Mouse (Mus musculus) embryonic facial prominence, embryonic 14.5 days (tissue): ENCODE results near the gene Ppp1r36. TPM values are rescaled to one million over a fixed set of nuclear protein-coding genes. Genes with fewer than 3 reads are reported as not detected.

ENCODE experiments used
- ATAC-seq: fragments of 200-750 bp; cut with Nextera tagmentation; 2 replicates; pipeline ENCODE4 v1.8.0; 2017; ENCODE audit warnings: low read depth, moderate number of reproducible peaks, moderate TSS enrichment
- DNase-seq: peaks from one replicate; pipeline ENCODE4 v3.0.0-alpha.2; 2015; ENCODE audit warnings: low spot score
- H3K27ac ChIP-seq: fragments of 300-500 bp; sonication (generic); replicated peaks from 2 replicates; pipeline ENCODE4 v1.5.1; 2014; ENCODE audit warnings: low read depth, mild to moderate bottlenecking, low read length, moderate library complexity
- H3K27me3 ChIP-seq: fragments of 300-500 bp; sonication (generic); replicated peaks from 2 replicates; pipeline ENCODE4 v1.6.1; 2014; ENCODE audit warnings: low read length; ENCODE audit not compliant: control insufficient read depth, insufficient read depth
- H3K36me3 ChIP-seq: fragments of 300-500 bp; sonication (generic); 2 replicates; pipeline ENCODE4 v1.6.1; 2014; ENCODE audit warnings: low read length, mixed read lengths; ENCODE audit not compliant: control insufficient read depth, insufficient read depth
- H3K4me1 ChIP-seq: fragments of 300-500 bp; sonication (generic); 2 replicates; pipeline ENCODE4 v1.6.1; 2014; ENCODE audit warnings: antibody characterized with exemption, low read length; ENCODE audit not compliant: control insufficient read depth, insufficient read depth
- H3K4me2 ChIP-seq: fragments of 300-500 bp; sonication (generic); 2 replicates; pipeline ENCODE4 v1.6.1; 2014; ENCODE audit warnings: low read depth, mild to moderate bottlenecking, low read length, moderate library complexity, mixed read lengths
- H3K4me3 ChIP-seq: fragments of 300-500 bp; sonication (generic); 2 replicates; pipeline ENCODE4 v1.5.1; 2014; ENCODE audit warnings: low read depth, mild to moderate bottlenecking, low read length
- H3K9ac ChIP-seq: fragments of 300-500 bp; sonication (generic); 2 replicates; pipeline ENCODE4 v1.6.1; 2014; ENCODE audit warnings: low read depth, mild to moderate bottlenecking, low read length, moderate library complexity, mixed read lengths
- H3K9me3 ChIP-seq: fragments of 300-500 bp; sonication (generic); 2 replicates; pipeline ENCODE4 v1.6.1; 2016; ENCODE audit warnings: low read length; ENCODE audit not compliant: control insufficient read depth
- WGBS: fragments of 180-500 bp; shearing (Covaris S2); extraction: QIAGEN DNeasy Blood & Tissue Kit; methylation state at CpG from one replicate; pipeline ENCODE4 v1.1.7; 2014; 5-methylcytosine and 5-hydroxymethylcytosine counted together
- polyA plus RNA-seq: library from polyadenylated mRNA; unstranded; fragments of >200 nt; fragmentation: Nextera tagmentation; extraction: Ambion mirVana; gene quantifications from 2 replicates; pipeline ENCODE4 v1.2.1, GENCODE M21; 2014

Ppp1r36 gene
- polyA plus RNA-seq, 1 experiment from 2014 or later, result 6.2 TPM

DNA sequence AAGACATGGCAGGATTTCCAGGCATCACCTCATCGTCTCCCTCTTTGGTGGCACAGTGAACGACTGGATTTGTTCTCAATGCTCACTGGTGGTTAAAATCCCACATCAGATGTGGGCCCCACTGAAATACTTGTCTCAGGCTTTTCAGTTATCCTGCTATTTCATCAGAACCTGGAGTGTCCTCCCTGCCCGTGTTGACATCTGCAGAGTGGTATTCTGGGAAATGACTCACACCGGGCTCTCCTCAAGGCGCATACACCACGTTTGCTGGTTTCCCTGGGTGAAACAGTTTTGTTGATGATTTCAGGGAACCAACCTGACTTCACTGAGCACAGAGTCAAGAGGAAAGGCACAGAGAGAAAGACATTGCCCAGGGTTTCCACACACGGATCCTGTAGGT, 49.9 kb downstream of the Ppp1r36 start:
- Histone ChIP-seq H3K9ac (no peak overlapping the region), H3K4me1 (no peaks in the 10 kb centered on the region), H3K27me3 (no peaks in the 10 kb centered on the region), H3K36me3 (no peaks in the 10 kb centered on the region), H3K4me3 (no peak overlapping the region), H3K9me3 (no peaks in the 10 kb centered on the region), H3K4me2 (no peak overlapping the region), H3K27ac (no peak overlapping the region)
- no peak for DNase-seq
- WGBS, result 68% methylated on average over 7 of the region's 7 CpGs
- no peak for ATAC-seq

DNA sequence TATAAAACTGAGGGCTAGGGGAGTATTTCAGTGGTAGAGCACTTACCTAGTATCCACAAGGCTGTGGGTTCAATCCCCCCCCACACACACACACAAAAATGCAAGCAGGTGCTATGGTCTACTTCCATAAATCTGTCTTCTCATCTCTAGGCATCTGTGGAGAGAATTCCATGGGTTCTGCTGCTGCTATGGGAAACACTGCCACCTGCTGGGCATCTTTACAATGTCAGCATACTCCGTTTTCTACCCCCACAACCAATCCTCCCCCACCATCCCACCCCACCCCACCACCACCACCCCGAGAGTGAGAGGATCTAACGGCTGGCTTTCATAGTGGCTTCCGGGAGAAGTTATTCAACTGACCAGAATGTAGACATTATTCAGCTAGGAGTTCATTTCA, 54.7 kb downstream of the Ppp1r36 start:
- Histone ChIP-seq H3K4me2 (no peak overlapping the region), H3K36me3 (no peaks in the 10 kb centered on the region), H3K9me3 (no peaks in the 10 kb centered on the region), H3K27me3 (no peaks in the 10 kb centered on the region), H3K9ac (no peak overlapping the region), H3K27ac (no peak overlapping the region), H3K4me1 (no peaks in the 10 kb centered on the region), H3K4me3 (no peak overlapping the region)
- WGBS, result 10% methylated on average over 4 of the region's 4 CpGs
- DNase-seq (peak; percentile 74), ATAC-seq (peak; percentile 56)

DNA sequence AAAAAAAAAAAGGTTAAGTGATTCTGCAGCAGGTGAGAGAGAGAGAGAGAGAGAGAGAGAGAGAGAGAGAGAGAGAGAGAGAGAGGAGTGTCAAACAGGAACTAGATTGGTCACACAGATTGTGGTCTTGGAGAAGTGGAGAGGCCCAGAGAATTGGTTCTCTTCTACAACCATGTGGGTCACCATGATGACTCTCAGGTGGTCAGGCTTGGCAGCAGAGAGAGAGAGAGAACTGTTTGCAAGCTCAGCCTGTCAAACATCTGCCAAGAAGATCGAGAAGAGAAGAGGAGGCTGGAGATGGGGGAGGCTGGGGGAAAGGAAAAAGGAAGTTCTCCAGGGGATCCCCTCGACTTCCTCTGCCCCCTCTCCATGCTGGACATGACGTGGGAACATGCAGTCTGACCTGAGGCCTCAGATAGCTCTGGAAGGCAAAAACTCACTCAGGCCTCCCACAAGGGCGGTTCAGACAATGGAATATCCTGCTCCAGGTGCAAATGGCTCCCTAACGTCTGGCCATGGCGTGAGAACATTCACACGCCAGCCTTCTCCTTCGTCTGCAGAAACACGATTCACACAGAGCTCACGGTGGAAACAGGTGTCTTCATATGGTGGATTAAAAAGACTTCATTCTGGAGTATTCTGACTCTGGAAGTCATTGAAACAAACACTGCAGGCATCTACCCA, 56.4 kb downstream of the Ppp1r36 start:
- H3K9ac ChIP-seq, result no peak overlapping the region
- H3K4me1 ChIP-seq, result peaks cover 7% of the 10 kb centered on the region; the same call in 1 of the 2 replicates
- H3K4me3 ChIP-seq, result no peak overlapping the region
- no peaks in the 10 kb centered on the region for H3K27me3 ChIP-seq
- no peak for ATAC-seq
- DNase-seq, result no peak
- H3K27ac ChIP-seq, result no peak overlapping the region
- H3K36me3 ChIP-seq, result no peaks in the 10 kb centered on the region
- no peak overlapping the region for H3K4me2 ChIP-seq
- H3K9me3 ChIP-seq, result no peaks in the 10 kb centered on the region
- 55% methylated on average over 10 of the region's 10 CpGs for WGBS

DNA sequence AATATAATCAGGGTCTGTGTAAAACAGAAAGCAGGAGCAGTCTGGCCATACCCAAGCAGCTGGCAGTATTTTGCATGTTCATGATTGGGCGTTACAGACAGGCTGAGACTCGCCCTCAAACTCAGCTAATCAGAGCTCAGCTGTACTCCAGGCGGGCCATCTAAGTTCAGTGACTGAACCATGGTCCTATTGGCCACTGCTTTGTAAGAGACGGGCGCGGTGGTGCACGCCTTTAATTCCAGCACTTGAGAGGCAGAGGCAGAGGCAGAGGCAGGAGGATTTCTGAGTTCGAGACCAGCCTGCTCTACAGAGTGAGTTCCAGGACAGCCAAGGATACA, 56.9 kb downstream of the Ppp1r36 start:
- DNase-seq (peak; percentile 36), ATAC-seq (no peak)
- Histone ChIP-seq H3K9me3 (no peaks in the 10 kb centered on the region), H3K27ac (no peak overlapping the region), H3K9ac (no peak overlapping the region), H3K4me1 (peaks cover 12% of the 10 kb centered on the region; the same call in 1 of the 2 replicates), H3K4me2 (no peak overlapping the region), H3K36me3 (no peaks in the 10 kb centered on the region), H3K4me3 (no peak overlapping the region), H3K27me3 (no peaks in the 10 kb centered on the region)
- WGBS, result 74% methylated on average over 8 of the region's 8 CpGs

DNA sequence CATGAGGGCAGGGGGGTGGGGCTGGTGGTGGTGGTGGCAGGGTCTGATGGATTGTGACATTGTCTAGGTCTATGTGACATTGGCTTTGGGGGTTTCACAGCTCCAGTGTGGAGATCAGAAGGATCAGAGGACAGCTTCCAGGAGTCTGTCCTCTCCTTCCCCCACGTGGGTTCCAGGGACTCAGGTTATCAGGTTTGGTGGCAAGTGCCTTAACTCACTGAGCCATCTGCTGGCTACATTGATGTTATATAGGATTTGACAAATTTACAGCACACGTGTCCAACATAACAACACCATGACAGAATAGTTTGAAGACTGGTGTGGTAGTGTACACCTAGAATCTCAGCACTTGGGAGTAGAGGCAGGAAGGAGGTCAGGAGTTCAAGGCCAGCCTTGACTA, 57.5 kb downstream of the Ppp1r36 start:
- Histone ChIP-seq H3K27me3 (no peaks in the 10 kb centered on the region), H3K9me3 (no peaks in the 10 kb centered on the region), H3K27ac (no peak overlapping the region), H3K4me1 (peaks cover 14% of the 10 kb centered on the region; the same call in 1 of the 2 replicates), H3K9ac (no peak overlapping the region), H3K36me3 (no peaks in the 10 kb centered on the region), H3K4me2 (no peak overlapping the region), H3K4me3 (no peak overlapping the region)
- ATAC-seq (no peak), DNase-seq (no peak)
- WGBS, result 34% methylated on average over 2 of the region's 2 CpGs

DNA sequence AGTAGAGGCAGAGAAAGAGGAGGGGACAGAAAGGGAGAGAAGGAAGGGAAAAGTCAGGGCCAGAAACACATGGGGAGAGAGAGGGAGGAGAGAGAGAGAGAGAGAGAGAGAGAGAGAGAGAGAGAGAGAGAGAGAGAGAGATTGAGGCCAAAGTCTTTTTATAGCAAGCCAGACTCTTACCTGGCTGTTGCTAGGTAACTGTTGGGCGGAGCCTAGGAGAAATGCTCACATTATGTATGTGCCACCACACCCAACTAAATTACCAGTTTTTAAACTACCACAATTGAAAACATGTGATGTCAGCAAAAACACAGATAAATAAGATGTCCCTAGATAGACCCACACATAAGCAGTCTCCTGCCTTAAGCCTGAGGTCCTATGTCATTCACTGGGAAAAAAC, 58.8 kb downstream of the Ppp1r36 start:
- no peaks in the 10 kb centered on the region for H3K27me3 ChIP-seq
- ATAC-seq, result no peak
- H3K27ac ChIP-seq, result no peak overlapping the region
- H3K9me3 ChIP-seq, result no peaks in the 10 kb centered on the region
- no peak overlapping the region for H3K4me3 ChIP-seq
- WGBS, result 92% methylated on average over 1 of the region's 1 CpGs
- H3K4me1 ChIP-seq, result peaks cover 14% of the 10 kb centered on the region; the same call in 1 of the 2 replicates
- H3K4me2 ChIP-seq, result no peak overlapping the region
- H3K9ac ChIP-seq, result no peak overlapping the region
- no peaks in the 10 kb centered on the region for H3K36me3 ChIP-seq
- DNase-seq, result no peak

DNA sequence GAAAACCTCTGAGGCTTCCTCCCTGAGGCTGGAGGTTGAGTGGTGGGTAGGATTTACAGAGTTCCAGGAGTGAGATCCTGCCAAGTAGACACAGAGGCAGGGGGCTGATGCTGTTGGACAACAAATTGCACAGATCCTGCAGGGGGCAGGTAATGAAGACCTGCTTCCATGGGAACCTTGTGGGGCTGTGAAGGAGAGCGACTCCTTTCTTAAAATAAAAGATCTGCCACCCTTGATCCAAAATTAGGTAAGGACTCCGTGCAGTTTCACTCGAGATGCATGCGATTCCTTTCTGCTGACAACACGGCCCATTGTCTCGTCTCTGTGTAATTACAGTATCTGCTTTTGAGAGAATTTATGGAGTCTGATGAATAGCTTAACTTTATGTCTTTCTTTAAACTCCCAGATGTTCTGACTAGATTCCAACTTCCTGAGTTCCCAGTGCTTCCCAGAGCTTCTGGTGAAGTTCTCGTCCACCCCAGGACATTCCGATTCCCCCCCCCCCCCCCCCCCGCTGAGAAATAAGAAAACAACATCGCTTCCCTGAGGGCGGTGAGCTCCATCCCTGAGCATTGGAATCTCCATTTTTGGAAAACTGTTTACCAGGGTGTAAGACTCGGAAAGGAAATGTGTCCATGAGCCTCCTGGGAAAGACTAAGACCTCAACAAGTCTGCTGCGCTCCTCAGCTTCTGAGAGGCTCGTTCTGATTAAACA, 61.1 kb downstream of the Ppp1r36 start:
- Histone ChIP-seq H3K27ac (peak overlapping the region; percentile 39), H3K27me3 (no peaks in the 10 kb centered on the region), H3K36me3 (no peaks in the 10 kb centered on the region), H3K4me3 (no peak overlapping the region), H3K9me3 (no peaks in the 10 kb centered on the region), H3K9ac (0 out of 2 replicates have a peak overlapping the region, but pooled peaks have one; percentile 10), H3K4me2 (peak overlapping the region; percentile 41), H3K4me1 (peaks cover 14% of the 10 kb centered on the region; the same call in 1 of the 2 replicates)
- ATAC-seq (peak; percentile 26; the same call in 1 of the 2 replicates), DNase-seq (peak; percentile 48)
- 21% methylated on average over 13 of the region's 14 CpGs for WGBS

DNA sequence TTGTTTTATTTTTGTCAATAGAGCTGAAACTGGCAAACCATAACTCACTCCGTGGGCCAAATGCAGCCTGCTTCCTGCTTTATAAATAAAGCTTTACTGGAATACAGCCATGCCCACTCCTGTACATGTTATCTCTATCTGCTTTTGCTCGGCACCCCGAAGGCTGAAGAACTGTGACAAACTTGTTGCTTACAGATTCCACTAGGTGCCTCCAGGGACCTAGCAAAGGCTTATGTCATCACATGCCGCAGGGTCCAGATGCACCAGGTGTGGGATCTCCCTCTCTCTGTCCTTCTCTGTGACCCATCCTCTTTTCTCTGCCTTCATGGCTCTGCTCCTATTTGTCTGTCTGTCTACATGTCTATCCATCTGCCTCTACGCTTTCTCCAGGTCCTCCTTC, 61.8 kb downstream of the Ppp1r36 start:
- 0 out of 2 replicates have a peak, but pooled peaks have one; percentile 4 for ATAC-seq
- Histone ChIP-seq H3K4me1 (peaks cover 14% of the 10 kb centered on the region; the same call in 1 of the 2 replicates), H3K9me3 (no peaks in the 10 kb centered on the region), H3K27me3 (no peaks in the 10 kb centered on the region), H3K36me3 (no peaks in the 10 kb centered on the region), H3K4me2 (peak overlapping the region; percentile 41; the same call in 1 of the 2 replicates), H3K4me3 (no peak overlapping the region), H3K9ac (no peak overlapping the region), H3K27ac (peak overlapping the region; percentile 39)
- WGBS, result 57% methylated on average over 5 of the region's 5 CpGs
- no peak for DNase-seq
